Mouse (Mus musculus) embryonic stem cell, embryonic (primary cell): ENCODE data around the gene Pgm2.

Experiments used
- CTCF ChIA-PET, 4 experiments: fragments of 300-600 bp in 2 of 4; fragments of 350-600 bp in 2 of 4; sonication (Branson Sonifier 250); formaldehyde crosslinking; loops; one replicate each; lab custom pipeline; 2022; ENCODE audit warnings: inconsistent platforms in 2 of 4; lab: Charles Lee
- POLR2A ChIA-PET, 4 experiments: fragments of 300-600 bp in 2 of 4; fragments of 350-600 bp in 2 of 4; sonication (Branson Sonifier 250); formaldehyde crosslinking; loops; one replicate each; lab custom pipeline; 2022; ENCODE audit warnings: antibody characterized with exemption in 4 of 4, inconsistent platforms in 1 of 4; lab: Charles Lee

Pgm2 gene

GRCm38 (mm10) chr5:64066159-64066558, 26.6 kb upstream of the Pgm2 start:
- POLR2A ChIA-PET = interaction anchor here in 2 of 4 experiments (0.8 to 1.9 kb wide), 4 partner anchors 19 to 176 kb away, joined by 3 to 4 read pairs (median 4); no protein-coding TSS in a partner anchor
- CTCF ChIA-PET = interaction anchor here in 1 of 4 experiments (0.5 to 2.2 kb wide), 2 partner anchors 145 to 160 kb away, joined by 4 to 9 read pairs; no protein-coding TSS in a partner anchor

- CTCF ChIA-PET = interaction anchor here in 1 of 4 experiments (2.2 kb wide), 1 partner anchor 161 kb away, joined by 9 read pairs; no protein-coding TSS in a partner anchor
- POLR2A ChIA-PET = interaction anchor here in 2 of 4 experiments (1.0 to 1.9 kb wide), 3 partner anchors 35 to 157 kb away, joined by 3 to 4 read pairs (median 4); no protein-coding TSS in a partner anchor
Measured at GRCm38 (mm10) chr5:64067576-64067975, 25.2 kb upstream of the Pgm2 start.

- POLR2A ChIA-PET = interaction anchor here in 2 of 4 experiments (0.6 to 1.5 kb wide), 9 partner anchors 12 to 258 kb away, joined by 3 to 5 read pairs (median 4); partner anchors contain the start of genes 0610040J01Rik (in 1 of the 2) and Pgm2 (in 1 of the 2)
- CTCF ChIA-PET = interaction anchor here (0.5 to 2.3 kb wide), 57 partner anchors 8 to 1087 kb away, joined by 3 to 32 read pairs (median 3); partner anchors contain the start of gene 0610040J01Rik (in 3 of the 4)
Measured at GRCm38 (mm10) chr5:64070081-64070673, 22.6 kb upstream of the Pgm2 start.

GRCm38 (mm10) chr5:64070742-64071476, 21.8 kb upstream of the Pgm2 start:
- ChIA-PET POLR2A (interaction anchor here in 2 of 4 experiments (0.6 to 1.5 kb wide), 8 partner anchors 11 to 259 kb away, joined by 3 to 5 read pairs (median 4); partner anchors contain the start of genes 0610040J01Rik (in 1 of the 2) and Pgm2 (in 1 of the 2)), CTCF (interaction anchor here (0.5 to 2.3 kb wide), 35 partner anchors 10 to 955 kb away, joined by 3 to 32 read pairs (median 4); partner anchors contain the start of gene 0610040J01Rik (in 3 of the 4))

- CTCF ChIA-PET = interaction anchor here in 1 of 4 experiments (0.6 kb wide), 1 partner anchor 72 kb away, joined by 4 read pairs; no protein-coding TSS in a partner anchor
- POLR2A ChIA-PET = no interaction called here
Measured at GRCm38 (mm10) chr5:64074455-64074854, 18.3 kb upstream of the Pgm2 start.

- ChIA-PET POLR2A (interaction anchor here in 3 of 4 experiments (0.5 to 1.2 kb wide), 8 partner anchors 17 to 1081 kb away, joined by 3 to 5 read pairs (median 3); partner anchors contain the start of gene Pgm2 (in 1 of the 3)), CTCF (interaction anchor here (0.6 to 1.8 kb wide), 25 partner anchors 8 to 1280 kb away, joined by 3 to 10 read pairs (median 4); no protein-coding TSS in a partner anchor)
Measured at GRCm38 (mm10) chr5:64075506-64075905, 17.2 kb upstream of the Pgm2 start.

- POLR2A ChIA-PET = no interaction called here
Measured at GRCm38 (mm10) chr5:64077353-64077752, 15.4 kb upstream of the Pgm2 start.

GRCm38 (mm10) chr5:64078740-64079461, 13.8 kb upstream of the Pgm2 start:
- POLR2A ChIA-PET = interaction anchor here in 1 of 4 experiments (0.6 kb wide), 2 partner anchors 71 to 302 kb away, joined by 4 to 12 read pairs; no protein-coding TSS in a partner anchor
- CTCF ChIA-PET = interaction anchor here in 3 of 4 experiments (0.5 to 1.0 kb wide), 4 partner anchors 9 to 576 kb away, joined by 3 to 6 read pairs (median 4); no protein-coding TSS in a partner anchor

More at GRCm38 (mm10) chr5:64077353-64077752, 15.4 kb upstream of the Pgm2 start:
- CTCF ChIA-PET = no interaction called here

GRCm38 (mm10) chr5:64079462-64079817, 13.3 kb upstream of the Pgm2 start:
- ChIA-PET CTCF (no interaction called here), POLR2A (no interaction called here)

GRCm38 (mm10) chr5:64083447-64084359, 9.0 kb upstream of the Pgm2 start:
- CTCF ChIA-PET = interaction anchor here in 2 of 4 experiments (0.8 to 1.0 kb wide), 2 partner anchors 8 to 177 kb away, joined by 3 to 4 read pairs; no protein-coding TSS in a partner anchor

GRCm38 (mm10) chr5:64085405-64085804, 7.3 kb upstream of the Pgm2 start:
- POLR2A ChIA-PET = interaction anchor here in 1 of 4 experiments (0.7 kb wide), 1 partner anchor 226 kb away, joined by 3 read pairs; no protein-coding TSS in a partner anchor
- CTCF ChIA-PET = interaction anchor here in 1 of 4 experiments (1.6 kb wide), 1 partner anchor 11 kb away, joined by 4 read pairs; no protein-coding TSS in a partner anchor

More at GRCm38 (mm10) chr5:64083447-64084359, 9.0 kb upstream of the Pgm2 start:
- POLR2A ChIA-PET = interaction anchor here in 3 of 4 experiments (0.6 to 2.1 kb wide), 5 partner anchors 12 to 197 kb away, joined by 4 to 5 read pairs (median 4); no protein-coding TSS in a partner anchor

- POLR2A ChIA-PET = interaction anchor here in 1 of 4 experiments (0.6 kb wide), 1 partner anchor 115 kb away, joined by 4 read pairs; no protein-coding TSS in a partner anchor
- CTCF ChIA-PET = no interaction called here
Measured at GRCm38 (mm10) chr5:64088740-64089139, 4.0 kb upstream of the Pgm2 start.

GRCm38 (mm10) chr5:64093349-64093871, 660 bp downstream of the Pgm2 start:
- CTCF ChIA-PET = interaction anchor here in 3 of 4 experiments (0.8 to 1.1 kb wide), 3 partner anchors 15 to 182 kb away, joined by 3 to 4 read pairs (median 3); no protein-coding TSS in a partner anchor

GRCm38 (mm10) chr5:64095342-64095993, 2.7 kb downstream of the Pgm2 start:
- CTCF ChIA-PET = interaction anchor here in 3 of 4 experiments (0.6 to 1.2 kb wide), 5 partner anchors 13 to 35 kb away, joined by 3 to 4 read pairs (median 3); no protein-coding TSS in a partner anchor
- POLR2A ChIA-PET = interaction anchor here in 3 of 4 experiments (0.5 to 4.1 kb wide), 22 partner anchors 8 to 302 kb away, joined by 3 to 29 read pairs (median 4); no protein-coding TSS in a partner anchor

More at GRCm38 (mm10) chr5:64093349-64093871, 660 bp downstream of the Pgm2 start:
- POLR2A ChIA-PET = interaction anchor here in 3 of 4 experiments (0.6 to 4.1 kb wide), 16 partner anchors 9 to 868 kb away, joined by 3 to 29 read pairs (median 4); no protein-coding TSS in a partner anchor
